Mouse (Mus musculus) kidney, postnatal 0 days (tissue): ENCODE measurements around the gene Lrch3. TPM values are rescaled to one million over a fixed set of nuclear protein-coding genes. Genes with fewer than 3 reads are reported as not detected.

Experiments
- ATAC-seq: fragments of 200-750 bp; cut with Nextera tagmentation; replicated peaks from 2 replicates; pipeline ENCODE4 v1.8.0; 2017; ENCODE audit warnings: low read depth, moderate number of reproducible peaks, moderate TSS enrichment, moderate library complexity; ENCODE audit not compliant: low FRiP score
- DNase-seq: peaks from one replicate; pipeline ENCODE4 v3.0.0-alpha.2; 2016; ENCODE audit warnings: low spot score
- H3K27ac ChIP-seq: fragments of 300-500 bp; sonication (generic); 2 replicates; pipeline ENCODE4 v1.5.1; 2014; ENCODE audit warnings: mild to moderate bottlenecking
- H3K27me3 ChIP-seq: fragments of 300-500 bp; sonication (generic); 2 replicates; pipeline ENCODE4 v1.6.1; 2014; ENCODE audit warnings: low read length, mixed read lengths; ENCODE audit not compliant: insufficient read depth
- H3K36me3 ChIP-seq: fragments of 300-500 bp; sonication (generic); 2 replicates; pipeline ENCODE4 v1.6.1; 2014; ENCODE audit warnings: low read length, mixed read lengths; ENCODE audit not compliant: insufficient read depth
- H3K4me1 ChIP-seq: fragments of 300-500 bp; sonication (generic); replicated peaks from 2 replicates; pipeline ENCODE4 v1.6.1; 2014; ENCODE audit warnings: antibody characterized with exemption, low read length, mixed read lengths; ENCODE audit not compliant: insufficient read depth
- H3K4me2 ChIP-seq: fragments of 300-500 bp; sonication (generic); 2 replicates; pipeline ENCODE4 v1.6.1; 2014; ENCODE audit warnings: mild to moderate bottlenecking, low read length, moderate library complexity, mixed read lengths
- H3K4me3 ChIP-seq: fragments of 300-500 bp; sonication (generic); replicated peaks from 2 replicates; pipeline ENCODE4 v1.5.1; 2014; ENCODE audit warnings: low read depth, low read length
- H3K9ac ChIP-seq: fragments of 300-500 bp; sonication (generic); 2 replicates; pipeline ENCODE4 v1.6.1; 2014; ENCODE audit warnings: low read depth, low read length
- H3K9me3 ChIP-seq: fragments of 300-500 bp; sonication (generic); replicated peaks from 2 replicates; pipeline ENCODE4 v1.6.1; 2016; ENCODE audit warnings: low read length, inconsistent platforms, mixed read lengths
- CTCF ChIP-seq: IDR thresholded peaks from 2 replicates; pipeline ENCODE4 v1.5.1; 2016; ENCODE audit warnings: antibody characterized with exemption, low read depth, mild to moderate bottlenecking, moderate library complexity
- WGBS: fragments of 180-500 bp; shearing (Covaris S2); extraction: QIAGEN DNeasy Blood & Tissue Kit; methylation state at CpG from one replicate; pipeline ENCODE4 v1.1.7; 2014; 5-methylcytosine and 5-hydroxymethylcytosine counted together
- polyA plus RNA-seq: library from polyadenylated mRNA; unstranded; fragments of >200 nt; fragmentation: Nextera tagmentation; extraction: Ambion mirVana; gene quantifications from 2 replicates; pipeline ENCODE4 v1.2.1, GENCODE M21; 2015

Lrch3 gene
- polyA plus RNA-seq, 1 experiment from 2014 or later, result 14.1 TPM

GRCm38 (mm10) chr16:32956889-32957288 lies 43.0 kb downstream of the Lrch3 start:
- Histone ChIP-seq H3K27ac (no peak overlapping the region), H3K4me1 (no peaks in the 10 kb centered on the region), H3K9me3 (no peaks in the 10 kb centered on the region), H3K36me3 (peaks cover 20% of the 10 kb centered on the region), H3K27me3 (no peaks in the 10 kb centered on the region), H3K4me3 (no peak overlapping the region), H3K9ac (no peak overlapping the region), H3K4me2 (no peak overlapping the region)
- ATAC-seq (no peak), DNase-seq (no peak)
- TF ChIP-seq CTCF, result no peak
- 70% methylated on average over 5 of the region's 5 CpGs for WGBS

- no peak for TF ChIP-seq CTCF
- 73% methylated on average over 5 of the region's 5 CpGs for WGBS
These were observed 58.6 kb downstream of the Lrch3 start for GRCm38 (mm10) chr16:32972535-32972934.

GRCm38 (mm10) chr16:32973047-32973446 lies 59.1 kb downstream of the Lrch3 start:
- TF ChIP-seq CTCF, result no peak
- ATAC-seq, result no peak
- Histone ChIP-seq H3K4me2 (no peak overlapping the region), H3K36me3 (peaks cover 26% of the 10 kb centered on the region), H3K4me3 (no peak overlapping the region), H3K9me3 (no peaks in the 10 kb centered on the region), H3K27ac (no peak overlapping the region), H3K27me3 (no peaks in the 10 kb centered on the region), H3K4me1 (no peaks in the 10 kb centered on the region), H3K9ac (no peak overlapping the region)
- no peak for DNase-seq
- WGBS, result 77% methylated on average over 2 of the region's 2 CpGs

More at GRCm38 (mm10) chr16:32972535-32972934, 58.6 kb downstream of the Lrch3 start:
- H3K4me2 ChIP-seq, result no peak overlapping the region
- no peaks in the 10 kb centered on the region for H3K9me3 ChIP-seq
- DNase-seq, result no peak
- ATAC-seq, result no peak
- H3K4me1 ChIP-seq, result no peaks in the 10 kb centered on the region
- H3K4me3 ChIP-seq, result no peak overlapping the region
- H3K36me3 ChIP-seq, result peaks cover 24% of the 10 kb centered on the region
- H3K27me3 ChIP-seq, result no peaks in the 10 kb centered on the region
- H3K9ac ChIP-seq, result no peak overlapping the region
- no peak overlapping the region for H3K27ac ChIP-seq

- Histone ChIP-seq H3K4me2 (no peak overlapping the region), H3K4me3 (no peak overlapping the region), H3K9me3 (no peaks in the 10 kb centered on the region), H3K27ac (no peak overlapping the region), H3K27me3 (no peaks in the 10 kb centered on the region), H3K9ac (no peak overlapping the region), H3K36me3 (peaks cover 36% of the 10 kb centered on the region), H3K4me1 (no peaks in the 10 kb centered on the region)
- 88% methylated on average over 1 of the region's 1 CpGs for WGBS
- no peak for DNase-seq
- TF ChIP-seq CTCF, result no peak
- ATAC-seq, result no peak
These were observed 66.3 kb downstream of the Lrch3 start for GRCm38 (mm10) chr16:32980227-32980626.

- Histone ChIP-seq H3K27ac (no peak overlapping the region), H3K9ac (no peak overlapping the region), H3K27me3 (no peaks in the 10 kb centered on the region), H3K4me3 (no peak overlapping the region), H3K4me2 (no peak overlapping the region), H3K9me3 (no peaks in the 10 kb centered on the region), H3K4me1 (no peaks in the 10 kb centered on the region), H3K36me3 (peaks cover 38% of the 10 kb centered on the region)
- ATAC-seq, result no peak
- no peak for DNase-seq
- 93% methylated on average over 4 of the region's 4 CpGs for WGBS
- no peak for TF ChIP-seq CTCF
These were observed 67.5 kb downstream of the Lrch3 start for GRCm38 (mm10) chr16:32981405-32981804.

GRCm38 (mm10) chr16:32984631-32985030 lies 70.7 kb downstream of the Lrch3 start:
- Histone ChIP-seq H3K4me1 (no peaks in the 10 kb centered on the region), H3K9ac (no peak overlapping the region), H3K4me2 (no peak overlapping the region), H3K9me3 (no peaks in the 10 kb centered on the region), H3K4me3 (no peak overlapping the region), H3K27me3 (no peaks in the 10 kb centered on the region), H3K36me3 (peaks cover 39% of the 10 kb centered on the region; the same call in 1 of the 2 replicates), H3K27ac (no peak overlapping the region)
- 68% methylated on average over 2 of the region's 2 CpGs for WGBS
- DNase-seq (no peak), ATAC-seq (no peak)
- TF ChIP-seq CTCF, result no peak

- no peak overlapping the region for H3K4me2 ChIP-seq
- peaks cover 60% of the 10 kb centered on the region for H3K36me3 ChIP-seq
- H3K9me3 ChIP-seq, result no peaks in the 10 kb centered on the region
- 91% methylated on average over 5 of the region's 5 CpGs for WGBS
- H3K4me3 ChIP-seq, result no peak overlapping the region
- no peak overlapping the region for H3K9ac ChIP-seq
- H3K27ac ChIP-seq, result no peak overlapping the region
- TF ChIP-seq CTCF, result no peak
- ATAC-seq (no peak), DNase-seq (no peak)
- no peaks in the 10 kb centered on the region for H3K4me1 ChIP-seq
- H3K27me3 ChIP-seq, result no peaks in the 10 kb centered on the region
These were observed 78.3 kb downstream of the Lrch3 start for GRCm38 (mm10) chr16:32992158-32992557.
